Mouse (Mus musculus): ENCODE measurements around the gene Gars.

GRCm38 (mm10) chr6:54992734-54993260 is 45.0 kb upstream of the Gars start, which contains the start of gene Ggct:
- TF ChIP-seq POLR2A (IDR thresholded peaks at IDR 0.05; ENCODE audit: insufficient read depth, low read depth, low read length) (peak; percentile 92), CTCF (IDR thresholded peaks at IDR 0.05) (peak; percentile 82), EP300 (IDR thresholded peaks at IDR 0.05; ENCODE audit: insufficient read depth, low read depth, low read length) (peak; percentile 95)

Data from heart, adult 2 months (tissue).